Mouse (Mus musculus) MEL-GATA-1-ER (cell line): ENCODE measurements at regions not wholly inside any gene's neighbourhood (a gene's known extent, or its start where the extent isn't known, plus 50 kb on each side); places are given as distances from the start of the nearest gene placed in this dataset.

Experiments
- DNase-seq: peaks from one replicate; pipeline ENCODE4 v3.0.0-alpha.2; 2012; ENCODE audit warnings: low read depth; ENCODE audit errors: extremely low read depth

DNA sequence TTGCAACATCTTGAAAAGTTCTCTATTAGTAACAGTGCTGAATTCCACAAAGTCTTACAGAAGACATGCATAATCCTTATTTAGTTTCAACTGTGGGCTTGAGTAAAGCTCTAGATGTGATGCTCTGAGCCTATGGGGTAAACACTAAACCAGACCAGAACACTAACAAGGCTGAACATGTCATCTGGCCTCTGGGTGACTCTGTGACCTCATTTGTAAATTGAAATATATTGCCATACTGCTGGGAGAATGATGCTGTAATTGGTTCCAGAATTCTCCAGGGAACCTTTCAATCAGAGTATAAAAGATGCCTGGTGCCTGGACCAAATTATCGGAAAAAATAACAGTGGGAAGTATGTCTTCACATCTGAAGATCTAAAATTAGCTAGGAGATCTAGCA lies 309.9 kb upstream of the Megf9 start:
- no peak for DNase-seq

DNA sequence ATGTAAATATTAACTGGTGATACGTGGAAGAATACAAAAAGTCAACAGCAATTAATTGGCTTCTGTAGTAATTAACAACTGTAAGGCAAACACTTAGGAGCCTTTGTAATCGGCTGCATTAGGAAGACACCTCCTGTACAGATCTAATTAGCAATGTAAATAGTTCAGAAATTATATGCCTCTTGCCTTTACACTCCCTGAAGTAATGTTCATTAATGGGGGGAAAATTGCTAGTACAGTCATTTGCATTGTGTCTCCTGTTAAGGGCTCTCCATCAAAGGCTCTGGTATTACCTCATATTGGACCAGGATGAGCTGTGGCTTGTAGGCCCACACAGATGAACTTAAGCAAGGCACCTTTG lies 276.1 kb upstream of the Megf9 start:
- no peak for DNase-seq

DNA sequence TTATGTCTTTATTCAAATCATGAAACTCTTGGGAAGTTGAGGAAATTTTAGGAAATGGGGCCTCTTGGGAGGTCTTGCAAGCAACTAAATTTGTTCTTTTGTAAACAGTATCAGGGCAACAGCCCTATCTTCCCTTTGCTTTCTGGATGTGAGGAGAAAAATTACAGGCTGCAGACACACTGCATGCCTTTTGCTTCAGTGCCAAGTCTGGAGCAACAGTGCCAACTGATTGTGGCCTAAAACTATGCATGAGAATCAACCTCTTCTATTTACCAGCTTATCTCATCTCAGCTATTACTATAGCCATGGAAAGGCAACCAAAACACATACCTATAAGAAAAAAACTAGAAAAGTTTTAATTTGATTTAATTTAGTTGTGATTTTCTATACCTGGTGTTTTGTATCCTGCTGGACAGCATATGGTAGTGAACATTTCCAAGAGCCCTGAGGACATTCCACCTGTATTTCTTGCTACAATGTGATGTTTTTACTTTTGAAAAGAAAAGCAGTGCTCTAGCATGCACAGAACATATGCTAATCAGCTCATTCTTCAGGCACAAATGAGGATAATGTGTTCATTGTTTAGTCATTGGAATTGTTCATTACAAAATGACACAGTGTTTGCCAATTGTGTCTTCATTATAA lies 275.6 kb upstream of the Megf9 start:
- no peak for DNase-seq

DNA sequence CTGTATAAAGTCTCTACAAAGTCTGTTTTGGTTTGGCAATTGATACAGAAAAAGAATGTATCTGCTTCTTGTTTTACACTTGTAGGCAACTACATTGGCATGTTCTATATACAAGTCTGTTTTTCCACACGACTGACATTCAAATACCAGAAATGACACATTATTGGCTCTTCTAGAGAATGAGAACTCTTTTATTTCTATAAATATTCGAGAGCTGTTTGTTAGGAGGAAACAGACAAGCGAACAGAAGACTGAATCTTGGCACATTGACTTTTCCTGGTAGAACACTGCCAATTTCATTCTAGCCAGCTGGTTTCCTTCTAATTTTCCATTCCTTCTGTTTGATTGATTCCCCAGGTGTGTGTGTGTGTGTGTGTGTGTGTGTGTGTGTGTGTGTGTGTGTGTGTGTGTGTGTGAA lies 270.1 kb upstream of the Megf9 start:
- DNase-seq: no peak

DNA sequence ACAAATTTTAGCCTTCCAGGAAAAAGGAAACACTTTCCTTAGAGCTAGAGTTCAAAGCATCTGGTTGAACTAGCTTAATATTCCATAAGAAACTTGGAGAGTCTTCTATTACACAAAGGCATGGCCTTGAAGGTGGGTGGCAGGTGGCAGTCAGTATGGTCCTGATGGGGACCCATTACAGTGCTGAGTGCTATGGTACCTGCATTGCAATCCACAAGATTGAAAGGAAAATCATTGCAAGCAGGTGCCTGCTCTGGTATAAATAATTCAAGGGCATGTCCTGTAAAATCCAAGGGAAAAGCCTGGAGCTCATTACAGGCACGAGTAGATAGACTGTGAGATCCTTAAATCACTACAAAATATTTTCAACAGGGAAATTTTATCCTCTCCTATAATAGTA lies 263.7 kb upstream of the Megf9 start:
- DNase-seq: no peak

DNA sequence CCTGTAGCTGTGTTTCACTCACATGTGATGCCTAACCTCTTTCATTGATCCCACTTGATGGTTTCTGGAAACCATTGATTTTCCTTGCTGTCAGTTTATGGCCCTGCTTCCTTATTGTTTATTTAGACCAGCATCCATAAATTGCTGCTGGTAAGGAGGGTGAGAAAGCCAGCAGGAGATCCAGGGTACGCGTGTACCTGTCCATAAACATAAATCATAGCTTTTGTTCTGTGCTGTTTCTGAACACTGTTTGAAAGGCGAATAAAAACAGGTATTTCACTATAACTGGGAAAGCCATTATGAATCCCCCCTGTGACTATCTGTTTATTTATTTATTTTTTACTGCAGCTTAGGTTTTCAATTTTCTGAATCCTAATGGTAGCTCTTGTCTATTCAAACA lies 263.1 kb upstream of the Megf9 start:
- no peak for DNase-seq

DNA sequence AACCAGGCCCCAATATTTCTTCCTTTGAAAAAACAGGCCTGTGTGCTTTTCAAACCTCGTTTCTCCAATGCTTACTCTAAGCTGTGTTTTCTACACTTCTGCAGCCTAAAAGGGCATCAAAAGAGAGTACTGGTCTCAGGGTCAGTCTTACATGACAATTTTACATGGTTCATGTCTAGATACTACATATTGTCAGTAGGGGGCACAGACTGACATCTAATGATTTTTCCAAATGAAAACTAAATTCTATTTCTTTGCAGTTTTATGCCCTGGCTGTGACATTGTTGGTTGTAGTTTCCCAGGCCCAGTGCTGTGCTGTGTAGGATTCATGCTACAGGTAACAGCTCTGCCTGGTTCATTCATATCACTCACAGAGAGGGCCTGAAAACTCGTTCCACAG lies 248.7 kb upstream of the Megf9 start:
- DNase-seq: no peak

DNA sequence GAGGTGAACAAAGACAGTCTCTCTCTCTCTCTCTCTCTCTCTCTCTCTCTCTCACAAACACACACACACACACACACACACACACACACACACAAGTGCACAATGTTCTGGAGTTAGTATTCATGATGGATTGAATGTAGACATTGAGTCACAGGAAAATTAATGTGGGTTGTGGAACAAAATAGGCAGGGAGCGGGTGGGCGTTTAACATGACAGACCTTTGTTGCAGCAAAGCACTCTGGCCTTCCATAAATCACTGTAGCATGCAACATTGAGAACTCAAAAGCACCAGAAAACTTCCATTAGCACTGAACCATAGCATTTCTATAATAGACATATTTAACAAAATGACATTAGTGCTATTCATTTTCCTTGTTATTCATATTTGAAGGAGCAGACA lies 246.8 kb upstream of the Megf9 start:
- no peak for DNase-seq

DNA sequence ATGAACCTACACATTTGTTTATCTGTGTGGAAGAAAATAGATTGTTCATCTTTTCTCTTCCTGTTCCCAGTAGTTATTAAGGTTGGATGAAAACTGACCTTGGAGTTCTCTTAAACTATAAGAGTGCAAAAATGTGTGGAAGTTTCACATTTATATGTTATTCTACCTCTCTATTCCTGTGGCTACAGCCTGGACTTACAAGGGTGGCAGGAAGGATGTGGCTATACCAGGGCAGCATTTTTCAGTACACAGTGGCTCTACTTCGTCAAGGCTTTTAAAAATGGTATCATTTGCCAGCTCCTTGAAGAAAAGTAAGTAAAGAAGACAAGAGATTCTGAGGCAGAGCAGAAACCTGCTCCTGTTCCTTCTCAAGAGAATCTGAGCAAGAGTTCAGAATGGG lies 241.5 kb upstream of the Megf9 start:
- DNase-seq: no peak

DNA sequence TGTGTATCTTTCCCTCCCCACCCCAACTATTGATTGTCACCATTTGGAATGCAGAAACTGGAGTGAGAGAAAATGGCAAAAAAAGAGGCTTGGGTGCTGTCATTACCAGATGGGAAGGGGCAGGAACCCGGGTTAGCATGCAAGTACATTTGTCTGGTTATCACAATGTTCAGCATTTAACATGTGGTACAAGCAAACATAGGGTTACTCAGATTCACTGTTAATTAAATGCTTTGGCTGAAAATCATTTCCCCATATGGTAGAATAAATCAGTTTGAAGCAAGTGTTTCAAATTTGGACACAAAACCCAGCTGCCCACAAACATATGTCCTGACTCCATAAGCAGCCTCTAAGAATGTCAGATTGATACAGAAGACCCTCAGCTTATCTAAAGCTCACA lies 208.6 kb upstream of the Megf9 start:
- DNase-seq: no peak

DNA sequence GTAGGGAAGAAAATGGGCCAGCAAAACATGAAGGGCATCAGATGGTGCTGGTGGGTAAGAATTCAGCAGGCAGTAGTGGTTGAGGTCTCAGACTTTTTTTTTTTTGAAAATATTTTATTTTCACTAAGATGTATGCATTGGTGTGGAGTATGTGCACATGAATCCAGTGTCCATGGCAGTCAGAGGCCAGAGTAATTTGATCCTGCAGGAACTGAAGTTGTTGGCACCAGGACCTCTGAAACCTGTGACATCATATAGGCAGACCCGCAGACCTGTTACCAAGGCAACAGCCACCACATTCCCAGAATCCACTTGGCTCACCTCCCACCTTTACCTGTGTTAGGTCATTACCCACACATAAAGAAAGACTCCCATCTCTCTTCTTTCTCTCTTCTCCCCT lies 207.2 kb upstream of the Megf9 start:
- DNase-seq: no peak

DNA sequence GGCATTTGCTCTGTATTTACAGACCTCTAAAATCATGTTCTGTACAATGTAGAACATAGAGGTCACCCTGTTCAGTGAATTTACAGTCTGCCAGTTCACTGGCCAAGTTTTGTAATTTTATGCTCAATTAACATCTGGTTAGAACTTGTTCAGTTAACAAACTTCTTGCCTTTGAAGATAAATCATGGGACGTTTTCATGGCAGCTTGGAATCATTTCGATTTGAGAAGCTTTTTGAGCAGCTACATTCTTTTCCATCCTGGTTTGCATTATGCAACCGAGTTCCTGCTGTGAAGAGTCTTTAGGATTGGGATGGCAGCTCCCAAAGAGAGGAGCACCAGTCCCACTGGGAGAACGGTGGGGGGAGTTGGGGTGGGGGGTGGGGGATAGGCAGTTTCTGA lies 206.3 kb upstream of the Megf9 start:
- no peak for DNase-seq

DNA sequence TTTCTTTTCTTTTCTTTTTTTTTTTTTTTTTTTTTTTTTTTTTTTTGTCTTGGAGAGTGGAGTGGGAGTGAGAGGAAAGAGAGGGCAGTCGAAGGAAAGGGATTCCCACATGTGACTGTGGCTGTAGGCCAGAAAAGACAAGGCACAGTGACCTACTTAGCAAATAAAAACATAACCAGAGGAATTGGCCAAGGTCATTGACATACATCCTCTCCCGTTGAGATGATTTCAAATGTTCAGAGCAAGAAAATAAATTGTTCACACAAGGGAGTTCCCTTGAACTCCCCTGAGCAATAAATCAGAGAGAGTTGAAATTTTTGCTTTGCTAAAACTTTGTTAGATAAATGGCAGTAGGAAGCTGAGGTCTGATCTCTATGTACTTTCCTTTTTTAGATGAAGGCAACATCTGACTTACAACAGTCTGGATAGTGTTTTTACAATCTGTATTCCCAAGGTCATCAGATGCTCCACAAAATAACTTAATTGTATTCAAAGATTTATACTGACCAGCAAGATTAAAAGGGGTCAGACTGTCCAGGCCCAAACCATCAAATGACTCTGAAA lies 174.4 kb upstream of the Megf9 start:
- no peak for DNase-seq

DNA sequence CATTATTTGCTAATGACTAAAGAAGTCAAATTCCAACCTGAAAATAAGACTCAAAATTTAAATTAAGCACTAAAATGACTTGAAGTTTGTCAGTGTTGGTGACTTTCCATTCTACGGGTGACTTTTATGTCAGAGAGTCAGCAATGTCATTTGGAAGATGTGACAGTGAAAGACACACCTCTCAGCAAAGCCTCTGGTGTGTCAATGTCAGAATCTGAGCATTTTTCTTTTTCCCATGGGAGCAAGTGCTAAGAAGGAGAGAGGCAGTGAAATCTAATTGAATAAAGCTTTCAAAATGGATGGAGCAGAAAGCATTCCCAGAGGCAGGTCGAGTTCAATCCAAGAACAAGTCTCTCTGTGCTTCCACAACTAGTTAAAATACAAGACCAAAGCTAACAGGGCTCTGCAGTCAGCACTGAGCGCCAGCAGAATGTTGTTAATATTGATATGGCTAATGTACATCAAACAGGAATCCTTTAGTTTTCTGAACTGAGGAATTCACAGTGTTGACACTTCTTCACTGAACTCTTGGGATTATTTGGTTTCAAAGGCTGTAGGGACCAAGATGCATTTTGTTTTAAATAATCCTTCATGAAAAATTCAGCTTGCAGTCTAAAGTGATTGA lies 170.4 kb upstream of the Megf9 start:
- DNase-seq: no peak

DNA sequence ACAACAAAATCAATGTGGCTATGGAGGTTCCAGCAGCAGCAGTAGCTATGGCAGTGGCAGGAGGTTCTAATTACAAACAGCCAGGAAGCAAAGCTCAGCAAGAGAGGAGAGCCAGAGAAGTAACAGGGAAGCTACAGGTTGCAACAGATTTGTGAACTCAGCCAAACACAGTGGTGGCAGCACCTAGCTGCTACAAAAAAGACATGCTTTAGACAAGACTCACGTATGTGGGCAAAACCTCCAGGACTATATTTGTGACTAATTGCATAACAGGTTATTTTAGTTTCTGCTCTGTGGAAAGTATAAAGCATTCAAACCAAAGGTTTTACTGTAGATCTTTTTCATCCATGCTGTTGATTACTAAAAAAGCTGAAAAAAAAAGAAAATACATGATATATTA lies 166.1 kb upstream of the Megf9 start:
- no peak for DNase-seq

DNA sequence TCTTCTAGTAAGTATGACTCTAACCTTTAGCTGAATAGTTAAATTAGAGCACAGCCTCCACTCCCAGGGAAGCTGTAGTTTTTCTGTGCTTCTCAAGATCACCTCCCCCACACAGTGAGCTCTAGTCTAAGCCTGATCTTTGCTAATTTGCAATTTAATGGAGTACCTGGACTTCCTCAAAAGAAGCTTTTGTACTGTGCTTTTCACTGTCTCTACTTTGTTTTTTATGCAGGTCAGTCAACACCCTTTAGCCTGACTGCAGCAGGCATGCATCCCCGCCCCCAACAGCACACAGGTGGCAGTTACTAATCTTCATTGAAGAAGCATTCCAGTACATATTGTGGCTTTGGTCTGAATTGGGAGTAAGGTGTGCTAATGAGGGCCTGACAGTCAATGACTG lies 129.4 kb upstream of the Megf9 start:
- DNase-seq: no peak

DNA sequence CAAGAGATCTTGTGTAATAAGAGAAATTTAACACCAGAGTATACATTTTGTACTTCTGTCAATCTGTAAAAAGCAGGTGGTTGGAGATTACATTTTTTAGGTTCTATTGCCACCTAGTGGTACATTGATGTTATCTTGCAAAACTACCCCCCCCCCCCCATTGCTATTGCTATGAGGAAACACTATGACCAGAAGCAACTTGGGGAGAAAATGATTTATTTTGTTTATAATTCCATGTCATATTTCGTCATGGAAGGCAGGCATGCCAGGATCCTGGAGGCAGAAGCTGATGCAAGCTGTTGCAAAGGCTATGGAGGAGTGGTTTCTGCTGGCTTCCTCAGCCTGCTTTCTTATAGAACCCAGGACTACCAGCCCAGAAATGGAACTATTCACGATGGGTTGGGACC lies 86.6 kb upstream of the Megf9 start:
- DNase-seq: no peak

DNA sequence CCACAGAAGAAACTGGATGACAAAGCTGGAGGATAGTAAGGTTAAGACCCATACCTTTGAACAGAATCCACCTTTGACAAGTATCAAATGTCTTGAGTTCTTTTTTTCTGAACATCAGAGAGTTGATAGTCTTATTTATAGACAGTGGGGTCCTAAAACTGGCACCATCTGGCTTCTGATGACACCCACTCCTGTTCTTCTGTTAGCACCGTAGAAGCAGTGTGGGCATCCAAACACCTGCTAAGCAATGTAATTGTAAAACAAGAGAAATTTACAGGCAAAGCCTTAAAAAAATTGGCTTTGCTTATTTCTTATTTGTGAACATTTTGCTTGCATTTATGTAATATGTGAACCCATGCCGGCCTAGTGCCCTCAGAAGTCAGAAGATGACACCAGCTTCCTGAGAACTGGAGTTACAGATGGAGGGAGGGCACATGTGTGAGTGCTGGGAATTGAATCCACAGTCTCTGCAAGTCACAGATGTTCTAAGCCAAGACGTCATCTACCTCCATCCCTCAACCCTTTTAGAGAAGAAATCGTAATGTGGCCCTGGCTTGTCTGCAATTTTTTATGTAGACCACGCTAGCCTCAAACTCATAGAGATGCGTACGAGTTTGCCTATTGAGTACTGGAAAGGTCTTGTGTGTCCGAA lies 85.0 kb upstream of the Megf9 start:
- DNase-seq: no peak

DNA sequence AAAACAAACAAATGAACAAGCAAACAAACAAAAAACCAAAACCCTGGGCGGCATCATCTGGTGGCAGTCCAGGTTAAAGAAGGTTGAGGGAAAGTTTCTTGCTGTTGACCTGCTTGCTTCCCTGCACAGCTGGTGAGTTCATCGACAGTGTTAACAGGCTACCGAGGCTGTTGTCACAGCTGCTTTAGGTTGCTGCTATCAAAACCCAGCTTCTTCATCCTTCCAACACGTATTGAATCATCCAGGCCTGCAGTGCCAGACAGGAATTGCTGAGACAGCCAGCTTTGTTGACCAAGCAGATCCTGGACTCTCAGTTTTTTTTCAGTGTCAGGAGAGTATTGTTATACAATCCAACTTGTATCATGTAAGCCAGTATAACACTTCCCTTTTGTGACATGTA lies 81.0 kb upstream of the Megf9 start:
- DNase-seq: no peak

DNA sequence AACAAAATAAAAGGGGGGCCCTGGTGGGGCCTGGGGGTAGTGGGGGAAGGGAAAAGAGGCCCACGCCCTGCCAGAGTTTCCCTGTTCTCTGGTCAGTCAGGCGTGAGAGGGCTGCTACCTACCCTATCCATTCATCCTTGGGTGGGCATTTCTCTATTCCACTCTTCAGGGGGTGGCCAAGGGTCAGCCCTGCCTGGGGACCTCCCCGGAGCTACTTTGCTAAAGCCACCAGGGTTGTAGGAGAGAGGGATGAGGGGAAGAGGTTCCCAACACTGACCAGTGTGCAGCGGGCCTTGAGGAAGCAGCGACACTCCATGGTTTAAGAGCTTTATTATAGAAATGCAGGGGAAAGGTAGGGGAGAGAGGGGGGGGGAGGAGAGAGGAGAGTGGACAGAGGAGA lies 79.6 kb upstream of the Megf9 start:
- DNase-seq: no peak

DNA sequence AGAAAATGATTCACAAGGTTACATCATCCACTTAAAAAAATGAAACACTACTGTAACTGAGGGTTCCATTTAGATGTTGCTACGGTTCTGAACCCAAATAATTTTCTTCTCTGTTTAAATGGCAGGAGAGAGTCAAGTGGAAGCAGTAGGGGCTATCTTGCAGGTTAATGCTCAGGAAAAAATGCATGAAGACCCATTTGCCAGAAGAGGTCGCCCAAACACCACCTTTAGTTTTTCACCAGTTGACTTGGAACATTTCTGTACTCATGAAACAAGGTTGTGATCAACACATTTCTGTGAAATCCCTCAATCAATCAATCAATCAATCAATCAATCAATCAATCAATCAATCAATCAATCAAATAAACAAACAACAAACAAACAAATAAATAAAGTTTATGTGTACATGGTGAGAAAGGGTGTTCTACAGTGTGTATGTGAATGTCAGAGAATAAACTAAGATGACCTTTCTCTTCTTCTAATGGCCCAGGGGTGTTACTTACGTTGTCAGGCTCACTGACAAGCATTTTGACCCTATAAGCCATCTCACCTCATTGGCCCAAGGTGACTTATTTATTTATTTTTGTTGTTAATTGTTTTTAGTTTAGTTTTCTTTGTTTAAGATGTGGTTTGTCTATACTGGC lies 68.5 kb upstream of the Megf9 start:
- peak; percentile 19 for DNase-seq

DNA sequence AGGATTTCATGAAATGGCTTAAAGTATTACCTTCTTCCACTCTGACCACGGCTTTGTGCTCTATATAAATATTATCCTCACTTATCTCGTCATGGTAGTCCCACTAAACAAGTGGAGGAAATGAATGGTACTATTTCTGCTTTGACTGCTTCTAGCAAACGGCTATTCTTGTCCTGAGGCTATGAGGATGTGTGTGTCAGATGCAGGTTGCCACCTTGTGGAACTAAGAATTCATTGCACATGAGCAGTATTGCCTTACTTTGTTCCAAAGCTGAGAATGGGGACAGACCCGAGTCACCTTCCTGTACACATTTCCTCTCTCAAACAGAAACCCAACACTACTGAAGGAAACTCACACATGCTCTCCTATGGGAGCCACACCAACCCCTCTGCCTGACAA lies 66.5 kb upstream of the Megf9 start:
- DNase-seq: peak; percentile 42
